Mouse (Mus musculus) urinary bladder, postnatal 10 days (tissue): Measurements from ENCODE around the gene BC051142.
"Not testable (repeated sequence)": the region's sequence is repeated elsewhere in the genome, so short reads cannot be mapped to it uniquely, and the experiment has no call there.

Source experiments
- DNase-seq: peaks from one replicate; pipeline ENCODE4 v3.0.0; 2022; ENCODE audit warnings: low spot score

The BC051142 gene

GRCm38 (mm10) chr17:34399394-34399715, 735 bp downstream of the BC051142 start:
- no peak for DNase-seq

- no peak for DNase-seq
Observed at GRCm38 (mm10) chr17:34411117-34411516, 12.5 kb downstream of the BC051142 start.

GRCm38 (mm10) chr17:34420014-34420413, 21.4 kb downstream of the BC051142 start:
- no peak for DNase-seq

- no peak for DNase-seq
Observed at GRCm38 (mm10) chr17:34427597-34427996, 29.0 kb downstream of the BC051142 start.

GRCm38 (mm10) chr17:34437120-34437519, 38.5 kb downstream of the BC051142 start:
- DNase-seq = no peak

- DNase-seq = no peak
Observed at GRCm38 (mm10) chr17:34437606-34438005, 39.0 kb downstream of the BC051142 start.

- DNase-seq = no peak
Observed at GRCm38 (mm10) chr17:34438588-34438987, 40.0 kb downstream of the BC051142 start.

- no peak for DNase-seq
Observed at GRCm38 (mm10) chr17:34439795-34440194, 41.2 kb downstream of the BC051142 start.

GRCm38 (mm10) chr17:34441990-34442389, 43.4 kb downstream of the BC051142 start:
- DNase-seq = no peak

GRCm38 (mm10) chr17:34448473-34449041, 49.9 kb downstream of the BC051142 start:
- no peak for DNase-seq

- no peak for DNase-seq
Observed at GRCm38 (mm10) chr17:34457668-34458067, 59.0 kb downstream of the BC051142 start.

GRCm38 (mm10) chr17:34459255-34459654, 60.6 kb downstream of the BC051142 start:
- DNase-seq = no peak

GRCm38 (mm10) chr17:34465906-34466305, 67.3 kb downstream of the BC051142 start:
- DNase-seq = not testable (repeated sequence)

GRCm38 (mm10) chr17:34470491-34470890, 71.9 kb downstream of the BC051142 start:
- no peak for DNase-seq

GRCm38 (mm10) chr17:34475060-34475459, 76.4 kb downstream of the BC051142 start:
- no peak for DNase-seq

GRCm38 (mm10) chr17:34476427-34476826, 77.8 kb downstream of the BC051142 start:
- no peak for DNase-seq

- not testable (repeated sequence) for DNase-seq
Observed at GRCm38 (mm10) chr17:34477238-34478013, 78.8 kb downstream of the BC051142 start, which contains the start of gene Btnl4. TSS of gene Btnl4 (minus strand) at chr17:34477318.

- DNase-seq = no peak
Observed at GRCm38 (mm10) chr17:34492796-34493195, 94.2 kb downstream of the BC051142 start.

GRCm38 (mm10) chr17:34495156-34495555, 96.5 kb downstream of the BC051142 start:
- not testable (repeated sequence) for DNase-seq

GRCm38 (mm10) chr17:34496539-34496938, 97.9 kb downstream of the BC051142 start:
- DNase-seq = no peak

- DNase-seq = not testable (repeated sequence)
Observed at GRCm38 (mm10) chr17:34497319-34497718, 98.7 kb downstream of the BC051142 start.

GRCm38 (mm10) chr17:34497726-34498125, 99.1 kb downstream of the BC051142 start:
- DNase-seq = not testable (repeated sequence)

- no peak for DNase-seq
Observed at GRCm38 (mm10) chr17:34507591-34507990, 109.0 kb downstream of the BC051142 start.
